Mouse (Mus musculus) limb, embryonic 14.5 days (tissue): ENCODE measurements around the gene Ifnl2. TPM values are rescaled to one million over a fixed set of nuclear protein-coding genes. Genes with fewer than 3 reads are reported as not detected.
"Not testable (repeated sequence)": the region's sequence is repeated elsewhere in the genome, so short reads cannot be mapped to it uniquely, and the experiment has no call there.

ENCODE experiments used
- ATAC-seq: fragments of 200-750 bp; cut with Nextera tagmentation; 2 replicates; pipeline ENCODE4 v1.8.0; 2017; ENCODE audit warnings: low read depth, moderate number of reproducible peaks, moderate TSS enrichment; ENCODE audit not compliant: low FRiP score
- DNase-seq: peaks from one replicate; pipeline ENCODE4 v3.0.0-alpha.2; 2015; ENCODE audit warnings: low spot score
- H3K27ac ChIP-seq: fragments of 300-500 bp; sonication (generic); replicated peaks from 2 replicates; pipeline ENCODE4 v1.5.1; 2014; ENCODE audit warnings: low read depth, mild to moderate bottlenecking, low read length, moderate library complexity, mixed read lengths
- H3K27me3 ChIP-seq: fragments of 300-500 bp; sonication (generic); 2 replicates; pipeline ENCODE4 v1.6.1; 2014; ENCODE audit warnings: low read length, mixed read lengths; ENCODE audit not compliant: control insufficient read depth, insufficient read depth
- H3K36me3 ChIP-seq: fragments of 300-500 bp; sonication (generic); 2 replicates; pipeline ENCODE4 v1.6.1; 2014; ENCODE audit warnings: mild to moderate bottlenecking, low read length, moderate library complexity, mixed read lengths; ENCODE audit not compliant: control insufficient read depth, insufficient read depth
- H3K4me1 ChIP-seq: fragments of 300-500 bp; sonication (generic); 2 replicates; pipeline ENCODE4 v1.6.1; 2014; ENCODE audit warnings: antibody characterized with exemption, low read length, mixed read lengths; ENCODE audit not compliant: control insufficient read depth, insufficient read depth
- H3K4me2 ChIP-seq: fragments of 300-500 bp; sonication (generic); replicated peaks from 2 replicates; pipeline ENCODE4 v1.6.1; 2014; ENCODE audit warnings: low read depth, mild to moderate bottlenecking, low read length, moderate library complexity; ENCODE audit not compliant: severe bottlenecking
- H3K4me3 ChIP-seq: fragments of 300-500 bp; sonication (generic); replicated peaks from 2 replicates; pipeline ENCODE4 v1.5.1; 2014; ENCODE audit warnings: low read length
- H3K9ac ChIP-seq: fragments of 300-500 bp; sonication (generic); 2 replicates; pipeline ENCODE4 v1.6.1; 2014; ENCODE audit warnings: mild to moderate bottlenecking, low read depth, low read length, moderate library complexity; ENCODE audit not compliant: severe bottlenecking
- H3K9me3 ChIP-seq: fragments of 300-500 bp; sonication (generic); 2 replicates; pipeline ENCODE4 v1.6.1; 2016; ENCODE audit warnings: low read length; ENCODE audit not compliant: control insufficient read depth
- POLR2A ChIP-seq: fragments of 200-500 bp; IDR thresholded peaks from 2 replicates; pipeline ENCODE4 v1.8.0; 2012; ENCODE audit warnings: inconsistent platforms, mild to moderate bottlenecking, moderate library complexity, borderline replicate concordance; ENCODE audit not compliant: insufficient read depth, insufficient read length; ENCODE audit errors: extremely low read depth
- WGBS: fragments of 180-500 bp; shearing (Covaris S2); extraction: QIAGEN DNeasy Blood & Tissue Kit; methylation state at CpG from one replicate; pipeline ENCODE4 v1.1.7; 2014; 5-methylcytosine and 5-hydroxymethylcytosine counted together
- polyA plus RNA-seq, 2 experiments: library from polyadenylated mRNA; depleted of rRNA in 1 of 2; stranded (reverse) in 1 of 2; unstranded in 1 of 2; fragments of >200 nt; fragmentation: Nextera tagmentation in 1 of 2; extraction: Ambion mirVana in 1 of 2; gene quantifications; 2 replicates each; pipeline versions ENCODE4 v1.2.1 to v1.2.3; 2012 to 2014

Gene Ifnl2
- polyA plus RNA-seq (2012; rRNA removed) (not detected in 2 replicates), polyA plus RNA-seq (2014; fragmentation: Nextera tagmentation; extraction: Ambion mirVana) (not detected in 2 replicates)

DNA sequence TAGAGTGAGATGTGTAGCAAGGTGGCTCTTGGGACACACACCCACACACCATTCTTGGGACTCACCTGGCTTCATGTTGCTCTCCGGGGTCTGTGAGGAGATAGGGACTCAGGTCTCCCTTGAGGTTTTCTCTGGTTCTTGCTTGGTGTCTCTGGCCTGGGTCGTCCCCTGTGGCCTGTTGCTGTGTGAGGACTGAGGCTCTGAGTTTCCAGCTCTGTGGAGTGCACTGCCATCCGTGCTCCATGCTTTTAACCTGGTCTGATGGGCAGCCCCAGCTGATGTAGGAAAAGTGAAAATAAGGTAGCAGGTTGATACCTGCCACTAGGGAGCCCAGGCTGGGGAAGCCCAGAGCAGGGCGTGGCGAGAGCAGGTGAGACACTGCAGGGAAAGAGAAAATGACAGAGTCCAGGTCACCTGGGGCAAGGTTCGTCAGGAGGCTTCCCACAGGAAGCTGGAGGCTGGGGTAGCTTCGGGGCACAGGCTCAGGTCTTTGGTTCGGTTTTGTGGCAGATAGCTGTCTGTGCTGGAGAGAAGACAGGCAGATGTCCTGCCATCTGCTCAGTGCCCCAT lies at the start of gene Ifnl2:
Gene Ifnl2, minus strand, starts transcription at position 51 of the 570 bp plus-strand sequence.
- not testable (repeated sequence) for H3K4me1 ChIP-seq, H3K9ac ChIP-seq, H3K4me2 ChIP-seq, H3K27ac ChIP-seq, ATAC-seq, DNase-seq, H3K4me3 ChIP-seq, H3K27me3 ChIP-seq, H3K9me3 ChIP-seq, H3K36me3 ChIP-seq
- WGBS: 51% methylated on average over 8 of the region's 8 CpGs

DNA sequence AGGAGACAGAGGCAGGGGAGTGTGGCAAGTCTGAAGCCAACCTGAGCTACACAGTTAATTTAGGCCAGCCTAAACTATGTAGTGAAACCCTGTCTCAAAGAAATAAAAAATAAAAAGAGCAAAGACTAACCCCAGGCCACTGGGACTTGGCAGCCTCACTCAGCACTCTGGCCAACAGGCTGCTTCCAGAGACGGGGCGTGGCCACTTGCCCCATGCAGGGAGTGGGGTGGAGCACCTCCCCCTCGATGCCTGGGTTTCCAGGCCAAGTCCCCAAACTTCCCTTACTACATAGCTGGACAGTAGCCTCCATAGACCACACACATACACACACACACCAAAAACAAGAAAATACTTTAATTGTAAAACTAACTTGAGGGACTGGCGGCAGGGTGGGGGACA lies 48.2 kb upstream of the Ifnl2 start:
- peaks cover 47% of the 10 kb centered on the region for H3K36me3 ChIP-seq
- H3K9me3 ChIP-seq: no peaks in the 10 kb centered on the region
- H3K27me3 ChIP-seq: no peaks in the 10 kb centered on the region
- DNase-seq (no peak), ATAC-seq (peak; percentile 42)
- TF ChIP-seq POLR2A: no peak
- no peak overlapping the region for H3K4me2 ChIP-seq
- H3K4me1 ChIP-seq: peaks cover 2% of the 10 kb centered on the region; the same call in 1 of the 2 replicates
- H3K27ac ChIP-seq: no peak overlapping the region
- H3K4me3 ChIP-seq: no peak overlapping the region
- H3K9ac ChIP-seq: no peak overlapping the region
- WGBS: 59% methylated on average over 4 of the region's 4 CpGs

DNA sequence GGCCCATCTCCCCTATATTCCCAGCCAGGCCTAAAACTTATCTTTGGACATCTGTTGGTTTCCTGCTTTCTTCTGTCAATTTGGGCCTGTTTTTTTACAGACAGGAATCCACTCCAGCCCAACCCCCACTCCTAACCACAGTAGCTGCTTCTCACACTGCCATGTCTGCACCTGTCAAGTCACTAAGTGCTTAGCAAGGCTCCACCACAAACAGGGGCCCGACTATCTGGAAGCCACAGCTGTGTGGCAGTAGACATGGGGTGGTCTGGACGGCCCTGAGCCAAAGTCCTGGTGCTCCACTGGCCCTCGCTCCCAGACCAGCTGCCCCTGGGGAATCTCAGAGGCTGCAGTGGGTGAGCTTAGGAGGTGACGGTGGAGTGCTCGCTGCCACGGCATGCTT lies 47.5 kb upstream of the Ifnl2 start:
- WGBS: 70% methylated on average over 6 of the region's 6 CpGs
- Histone ChIP-seq H3K4me3 (no peak overlapping the region), H3K36me3 (peaks cover 40% of the 10 kb centered on the region), H3K27ac (no peak overlapping the region), H3K4me2 (no peak overlapping the region), H3K27me3 (no peaks in the 10 kb centered on the region), H3K9me3 (no peaks in the 10 kb centered on the region), H3K4me1 (peaks cover 2% of the 10 kb centered on the region; the same call in 1 of the 2 replicates), H3K9ac (no peak overlapping the region)
- DNase-seq (peak; percentile 42), ATAC-seq (peak; percentile 68)
- no peak for TF ChIP-seq POLR2A

DNA sequence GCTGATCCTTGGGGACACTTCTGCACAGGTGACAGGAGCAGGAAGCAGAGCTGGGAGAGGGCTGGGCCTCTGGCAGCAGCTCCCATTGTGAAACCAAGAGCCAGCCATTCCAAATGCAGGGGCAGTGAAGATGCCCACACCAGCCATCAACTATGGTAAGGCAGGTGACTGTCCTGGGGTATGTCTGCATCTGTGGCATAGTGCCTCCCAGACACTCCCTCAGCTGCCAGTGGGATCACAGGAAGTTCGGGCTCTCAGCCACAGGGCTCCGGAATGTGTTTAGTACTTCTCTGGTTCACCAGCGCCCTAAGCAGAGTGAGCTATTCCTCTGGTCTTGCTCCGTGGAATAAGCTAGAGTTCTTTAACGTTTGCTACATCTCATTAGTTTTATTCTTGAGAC lies 46.8 kb upstream of the Ifnl2 start:
- H3K9ac ChIP-seq: no peak overlapping the region
- no peak overlapping the region for H3K4me2 ChIP-seq
- no peak overlapping the region for H3K27ac ChIP-seq
- H3K36me3 ChIP-seq: peaks cover 34% of the 10 kb centered on the region
- DNase-seq (no peak), ATAC-seq (no peak)
- TF ChIP-seq POLR2A: no peak
- peaks cover 2% of the 10 kb centered on the region; the same call in 1 of the 2 replicates for H3K4me1 ChIP-seq
- H3K9me3 ChIP-seq: no peaks in the 10 kb centered on the region
- no peak overlapping the region for H3K4me3 ChIP-seq
- WGBS: 71% methylated on average over 5 of the region's 5 CpGs
- no peaks in the 10 kb centered on the region for H3K27me3 ChIP-seq

- 14% methylated on average over 5 of the region's 5 CpGs for WGBS
- no peak for TF ChIP-seq POLR2A
- Histone ChIP-seq H3K27ac (no peak overlapping the region), H3K4me2 (no peak overlapping the region), H3K4me1 (peaks cover 2% of the 10 kb centered on the region; the same call in 1 of the 2 replicates), H3K36me3 (peaks cover 30% of the 10 kb centered on the region), H3K4me3 (no peak overlapping the region), H3K9me3 (no peaks in the 10 kb centered on the region), H3K9ac (no peak overlapping the region), H3K27me3 (no peaks in the 10 kb centered on the region)
- DNase-seq (no peak), ATAC-seq (no peak)
Observed at GRCm38 (mm10) chr7:28555939-28556535, 45.8 kb upstream of the Ifnl2 start.

- 93% methylated on average over 6 of the region's 6 CpGs for WGBS
- Histone ChIP-seq H3K9me3 (no peaks in the 10 kb centered on the region), H3K9ac (no peak overlapping the region), H3K4me3 (no peak overlapping the region), H3K27ac (no peak overlapping the region), H3K4me2 (no peak overlapping the region), H3K4me1 (no peaks in the 10 kb centered on the region), H3K27me3 (0 out of 2 replicates have a peak, but pooled peaks cover 2% of the 10 kb centered on the region), H3K36me3 (0 out of 2 replicates have a peak, but pooled peaks cover 4% of the 10 kb centered on the region)
- TF ChIP-seq POLR2A: no peak
- ATAC-seq (no peak), DNase-seq (no peak)
Observed at GRCm38 (mm10) chr7:28553076-28553475, 42.8 kb upstream of the Ifnl2 start.
